Mouse (Mus musculus) heart, adult 8-10 months (tissue): ENCODE data around the gene Mfsd2a. TPM values are rescaled to one million over a fixed set of nuclear protein-coding genes. Genes with fewer than 3 reads are reported as not detected.
A peak's percentile ranks its signal among the peaks of the same experiment; 100 is the strongest.

Source experiments
- DNase-seq: peaks from one replicate; pipeline ENCODE4 v3.0.0; 2022; ENCODE audit warnings: low spot score
- total RNA-seq, 4 experiments: library from RNA; stranded (reverse); gene quantifications; 2 replicates each; pipeline ENCODE4 v1.2.4; 2022

The Mfsd2a gene
- total RNA-seq, 4 experiments from 2014 or later, result not detected

DNA sequence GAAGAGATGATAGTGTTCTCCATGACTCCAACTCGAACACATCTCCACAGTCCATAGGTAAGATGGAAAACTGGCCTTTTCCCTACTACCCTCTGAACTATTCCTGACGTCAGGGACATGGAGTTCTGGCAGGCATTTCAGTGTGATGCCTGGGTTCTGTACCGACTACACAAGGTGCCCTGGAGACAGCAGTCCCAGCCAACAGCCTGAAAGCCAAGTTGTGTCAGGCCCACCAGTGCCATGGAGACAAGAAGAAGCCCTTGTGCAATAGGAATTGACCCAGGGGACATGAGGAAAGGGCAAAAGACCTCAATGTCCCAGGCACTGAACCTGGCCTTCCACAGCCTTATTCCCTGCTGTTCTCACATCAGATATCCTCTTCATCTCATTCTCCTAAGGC, 18.8 kb upstream of the Mfsd2a start:
- DNase-seq, result no peak

DNA sequence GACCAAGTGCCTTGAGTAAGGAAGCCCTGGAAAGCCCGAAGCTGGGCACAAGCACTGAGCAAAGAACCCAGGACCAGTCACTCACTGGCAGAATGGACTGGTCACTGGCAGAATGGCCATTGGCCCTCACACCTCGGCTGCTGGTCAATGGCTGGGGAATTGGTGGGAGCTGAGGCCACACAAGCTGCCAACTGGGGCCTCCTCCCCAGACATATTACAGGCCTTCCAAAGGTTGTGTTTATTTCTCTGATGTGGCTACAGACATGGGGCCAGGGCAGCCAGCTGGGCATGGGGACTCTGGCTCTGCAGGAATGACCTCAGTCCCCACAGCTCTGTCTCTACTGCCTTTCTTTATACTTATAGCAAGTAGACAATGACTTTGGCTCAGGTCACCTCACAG, 17.9 kb upstream of the Mfsd2a start:
- no peak for DNase-seq

DNA sequence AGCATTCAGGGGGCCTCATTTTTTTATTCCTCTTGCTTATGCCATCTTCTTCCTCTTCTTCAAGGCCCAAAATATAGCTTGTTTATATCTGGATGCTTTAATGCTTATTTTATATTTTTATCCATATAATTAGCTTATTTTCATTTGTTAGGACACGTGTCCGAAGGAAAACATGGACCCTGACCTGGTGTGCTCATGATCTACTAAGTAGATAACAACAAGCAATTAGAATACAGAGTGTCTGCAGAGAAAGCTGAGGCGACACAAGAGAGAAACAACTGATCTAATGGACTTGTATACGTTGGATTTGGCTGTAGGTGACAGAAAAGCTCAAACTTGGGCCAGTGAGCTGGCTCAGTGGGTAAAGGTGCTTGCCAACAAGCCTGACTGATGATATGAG, 15.9 kb upstream of the Mfsd2a start:
- DNase-seq, result no peak

DNA sequence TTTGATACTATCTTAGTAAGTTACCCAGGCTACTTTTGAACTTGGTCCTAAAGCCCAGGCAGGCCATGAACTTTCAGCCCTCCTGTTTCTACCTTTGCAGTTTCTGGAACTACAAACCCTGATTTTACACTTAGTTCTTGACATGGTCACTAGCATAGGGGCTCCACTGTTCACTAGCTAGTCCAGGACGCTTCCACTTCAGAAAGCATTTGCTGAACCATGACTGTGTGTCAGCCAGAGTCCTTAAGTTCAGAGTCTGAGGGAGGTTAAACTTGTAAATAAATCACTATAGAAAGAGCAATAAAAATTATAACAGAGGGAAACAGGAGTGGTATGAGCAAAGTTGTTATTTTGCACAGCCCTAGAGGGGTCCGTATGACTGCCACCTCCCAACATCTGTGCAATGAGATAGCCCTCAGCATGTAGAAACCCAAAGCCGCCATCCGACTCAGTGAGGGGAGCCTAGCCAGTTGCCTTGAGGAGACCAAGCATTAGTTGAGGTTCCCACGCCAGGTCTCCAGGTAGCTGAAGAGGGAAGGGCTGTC, 14.1 kb upstream of the Mfsd2a start:
- DNase-seq, result no peak

DNA sequence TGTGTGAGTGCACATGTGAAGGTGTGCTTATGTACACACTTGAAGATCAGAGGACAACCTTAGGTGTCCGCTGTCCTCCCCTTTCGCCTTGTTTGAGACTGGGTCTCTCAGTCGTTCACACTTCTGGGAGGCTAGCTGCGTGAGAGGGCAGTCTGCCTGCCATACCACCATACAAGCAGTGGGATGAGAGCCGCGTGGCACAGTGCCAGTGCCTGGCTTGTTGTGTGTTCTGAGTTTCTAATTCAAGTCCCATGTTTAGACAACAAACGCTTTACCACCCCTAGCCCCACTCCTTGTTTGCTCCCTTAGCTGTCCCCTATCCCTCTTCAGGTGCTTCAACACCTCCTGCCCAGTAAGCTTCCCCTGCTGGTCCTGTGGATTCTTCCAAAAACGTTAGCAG, 11.1 kb upstream of the Mfsd2a start:
- no peak for DNase-seq

DNA sequence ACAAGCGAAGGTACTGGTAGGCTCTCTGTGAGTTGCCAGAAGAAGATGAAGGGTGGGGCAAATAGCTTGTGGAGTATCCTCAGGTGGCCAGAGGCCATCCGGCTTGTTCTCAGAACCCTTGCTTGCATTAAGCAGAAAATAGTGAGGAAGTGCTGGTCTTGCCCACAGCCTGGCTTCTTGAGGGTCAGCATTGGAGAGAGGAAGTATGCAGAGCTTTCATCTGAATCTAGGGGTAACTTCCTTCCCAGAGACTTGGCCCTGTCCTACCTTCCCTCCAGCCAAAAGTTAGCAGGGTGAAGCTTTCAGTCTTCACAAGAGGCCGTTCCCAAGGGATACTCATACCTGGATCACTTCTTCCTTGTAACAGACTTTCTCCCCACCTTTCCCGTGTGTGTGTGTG, 10.7 kb upstream of the Mfsd2a start:
- no peak for DNase-seq

DNA sequence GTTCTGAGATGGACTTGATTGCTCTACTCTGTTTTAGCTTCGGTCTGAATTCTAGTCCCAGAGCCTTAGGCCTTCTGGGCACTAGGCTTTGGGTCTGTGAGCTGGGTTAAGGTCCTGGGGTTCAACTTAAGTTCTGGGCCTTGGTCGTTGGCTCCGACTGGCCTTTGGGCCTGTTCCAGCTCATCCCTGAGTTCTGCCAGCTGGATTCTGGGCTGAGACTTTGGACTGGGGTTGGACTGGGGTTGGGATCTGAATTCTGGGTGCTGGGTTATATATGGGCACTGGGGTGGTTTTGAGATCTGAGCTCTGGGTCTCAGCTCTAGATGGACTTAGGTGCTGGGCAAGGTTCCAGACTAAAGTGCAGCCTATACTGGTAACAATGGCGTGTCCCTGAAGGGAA, 10.2 kb upstream of the Mfsd2a start:
- no peak for DNase-seq

DNA sequence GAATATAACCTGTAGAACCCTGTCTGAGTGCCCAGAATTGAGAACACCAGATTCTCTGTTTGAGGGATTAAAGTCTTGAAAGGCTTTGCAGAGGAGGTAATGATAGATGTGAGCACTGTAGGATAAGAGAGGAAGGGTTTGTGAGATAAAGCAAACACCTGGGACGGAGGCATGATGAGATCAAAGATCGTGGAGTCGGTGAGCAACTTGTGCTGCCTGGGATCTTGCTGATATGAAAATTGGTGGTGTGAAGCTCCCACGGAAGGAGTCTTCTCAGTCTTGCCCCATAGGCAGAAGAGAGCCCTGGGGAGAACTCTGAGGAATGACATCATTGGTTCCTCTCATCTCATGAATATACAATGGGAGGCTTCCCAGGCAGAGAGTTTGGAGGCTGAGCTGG, 7.1 kb upstream of the Mfsd2a start:
- DNase-seq, result no peak

DNA sequence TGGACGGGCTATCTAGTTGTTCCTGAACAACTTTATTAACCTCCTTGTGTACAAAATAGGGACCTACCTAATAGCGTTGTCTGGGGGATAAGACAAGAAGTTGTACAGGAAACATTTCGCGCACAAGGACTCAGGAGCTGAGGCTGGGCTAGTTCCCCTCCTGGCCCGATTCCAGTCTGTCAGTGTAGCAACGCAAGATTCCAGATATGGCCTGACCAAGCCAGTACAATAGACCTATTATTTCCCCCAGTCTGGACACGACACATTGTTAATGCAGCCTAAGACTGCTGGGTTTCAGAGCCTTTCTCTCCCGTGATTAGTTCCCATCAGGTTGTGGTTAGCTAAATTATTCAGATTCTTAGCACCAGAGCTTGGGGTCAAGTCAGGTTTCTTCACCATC, 1.8 kb upstream of the Mfsd2a start:
- no peak for DNase-seq

DNA sequence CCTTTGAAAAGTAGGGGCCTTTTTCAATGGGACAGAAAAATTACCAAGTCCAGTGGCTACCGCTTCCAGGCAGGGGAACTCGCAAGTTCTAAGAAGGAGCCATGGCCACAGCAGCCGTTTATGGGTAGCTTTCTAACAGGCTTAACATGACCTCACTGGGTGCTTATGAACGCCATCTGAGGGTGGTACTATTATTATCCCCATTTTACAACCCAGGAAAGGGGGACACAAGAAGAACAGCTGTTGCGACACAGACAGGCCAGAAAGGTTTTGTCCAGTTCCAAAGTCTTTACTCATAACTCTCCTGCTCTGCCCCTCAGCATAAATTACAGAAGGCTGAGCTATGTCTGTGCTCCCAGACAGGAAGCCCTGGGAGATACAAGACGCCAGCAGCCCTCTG, 601 bp upstream of the Mfsd2a start:
- no peak for DNase-seq

DNA sequence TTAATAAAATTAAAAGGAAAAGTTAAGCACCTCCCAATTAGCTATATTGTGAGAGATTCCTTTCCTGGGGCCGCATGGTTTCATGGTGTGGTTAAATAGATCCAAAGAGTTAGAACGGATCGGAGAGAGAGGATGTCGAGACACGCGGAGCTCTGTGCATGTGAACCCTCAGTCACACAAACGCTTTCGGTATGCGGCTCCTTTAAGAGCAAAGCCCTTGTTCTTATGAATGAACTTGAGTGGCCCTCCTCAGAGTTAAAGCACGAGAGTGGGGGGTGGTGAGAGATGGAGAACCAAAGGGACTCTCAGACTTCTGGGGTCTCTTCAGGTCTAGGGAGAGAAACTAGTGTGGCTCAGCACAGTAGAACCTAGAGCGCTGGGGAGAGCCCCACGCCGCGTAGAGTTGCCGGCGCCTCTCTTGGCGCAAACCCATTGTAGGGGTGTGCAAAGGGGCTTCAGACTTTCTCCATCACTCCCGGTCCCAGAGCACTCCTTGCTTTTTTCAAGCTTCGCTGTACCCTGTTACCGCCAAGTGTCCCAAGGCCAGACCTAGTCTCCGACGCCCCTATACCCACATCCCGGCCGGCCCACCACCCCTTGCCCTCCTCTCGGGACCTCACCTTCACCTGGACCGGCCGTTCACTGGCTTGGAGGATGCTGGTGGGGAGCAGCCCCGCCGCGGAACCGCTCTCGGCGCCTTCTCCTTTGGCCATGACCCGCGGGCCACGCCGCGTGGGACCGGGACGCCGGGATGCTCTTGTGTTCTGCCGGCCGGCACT, 478 bp downstream of the Mfsd2a start:
- no peak for DNase-seq

DNA sequence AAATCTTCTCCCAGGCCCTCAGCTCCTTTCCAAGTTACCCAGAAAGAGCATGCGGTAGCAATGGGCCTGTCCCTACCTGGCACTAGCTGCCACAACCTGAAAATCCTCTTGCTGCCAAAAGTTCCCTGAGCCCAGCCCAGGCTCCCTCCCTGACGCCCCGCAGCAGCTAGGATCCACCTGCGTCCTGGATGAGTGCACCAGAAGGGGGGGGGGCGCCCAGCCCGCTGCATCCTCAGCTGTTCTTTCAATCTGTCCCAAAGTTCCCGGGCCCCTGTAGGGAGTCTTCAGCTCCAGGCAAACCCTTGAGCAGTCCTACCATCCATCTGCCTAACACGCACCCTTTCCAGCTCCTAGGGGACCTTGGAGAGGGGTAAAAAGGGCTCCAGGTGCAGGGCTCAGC, 1.2 kb downstream of the Mfsd2a start:
- no peak for DNase-seq

DNA sequence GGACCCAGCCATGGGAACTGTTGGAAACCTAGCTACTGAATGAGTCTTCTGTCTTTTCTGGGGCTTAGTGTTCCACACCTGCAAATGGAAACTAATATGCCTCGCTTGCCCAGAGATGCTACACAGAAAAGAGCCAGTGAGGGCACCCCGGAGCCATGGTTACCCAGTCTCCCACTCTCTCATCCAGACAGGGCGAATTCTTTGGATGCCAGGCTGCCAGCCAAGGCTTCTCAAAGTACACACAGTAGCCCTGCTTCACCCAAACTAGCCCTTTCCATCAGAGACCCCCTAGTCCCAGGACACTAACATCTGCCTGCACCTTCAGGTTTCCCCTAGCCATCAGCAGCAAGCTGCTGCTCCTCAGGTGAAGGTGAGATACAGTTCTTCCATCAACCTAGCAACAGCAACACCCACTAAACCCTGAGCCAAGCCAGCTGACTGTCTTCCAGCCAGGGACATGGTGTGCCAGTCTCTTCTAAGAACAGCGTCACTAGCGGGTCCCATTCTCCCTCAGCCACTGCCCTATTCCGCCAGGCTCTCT, 2.4 kb downstream of the Mfsd2a start:
- peak; percentile 20 for DNase-seq

DNA sequence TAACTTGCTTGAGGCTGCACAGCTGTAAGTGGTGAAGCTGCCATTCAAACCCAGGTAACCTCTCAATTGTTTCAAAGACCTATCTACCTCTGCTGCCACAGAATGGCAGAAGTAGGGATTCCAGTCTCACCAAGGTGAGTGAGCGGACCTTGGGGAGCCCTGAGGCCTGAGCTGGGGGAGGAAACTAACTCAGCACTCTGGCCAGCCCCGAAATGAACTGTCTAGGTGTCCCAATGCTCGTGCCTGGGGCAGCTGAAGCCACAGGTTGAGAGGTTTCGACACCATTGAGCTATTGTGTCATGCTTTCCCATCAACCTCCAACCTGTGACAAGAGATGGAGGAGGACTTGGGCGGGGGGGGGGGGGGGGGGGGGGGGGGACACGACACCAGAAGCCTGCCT, 4.7 kb downstream of the Mfsd2a start:
- DNase-seq, result no peak

DNA sequence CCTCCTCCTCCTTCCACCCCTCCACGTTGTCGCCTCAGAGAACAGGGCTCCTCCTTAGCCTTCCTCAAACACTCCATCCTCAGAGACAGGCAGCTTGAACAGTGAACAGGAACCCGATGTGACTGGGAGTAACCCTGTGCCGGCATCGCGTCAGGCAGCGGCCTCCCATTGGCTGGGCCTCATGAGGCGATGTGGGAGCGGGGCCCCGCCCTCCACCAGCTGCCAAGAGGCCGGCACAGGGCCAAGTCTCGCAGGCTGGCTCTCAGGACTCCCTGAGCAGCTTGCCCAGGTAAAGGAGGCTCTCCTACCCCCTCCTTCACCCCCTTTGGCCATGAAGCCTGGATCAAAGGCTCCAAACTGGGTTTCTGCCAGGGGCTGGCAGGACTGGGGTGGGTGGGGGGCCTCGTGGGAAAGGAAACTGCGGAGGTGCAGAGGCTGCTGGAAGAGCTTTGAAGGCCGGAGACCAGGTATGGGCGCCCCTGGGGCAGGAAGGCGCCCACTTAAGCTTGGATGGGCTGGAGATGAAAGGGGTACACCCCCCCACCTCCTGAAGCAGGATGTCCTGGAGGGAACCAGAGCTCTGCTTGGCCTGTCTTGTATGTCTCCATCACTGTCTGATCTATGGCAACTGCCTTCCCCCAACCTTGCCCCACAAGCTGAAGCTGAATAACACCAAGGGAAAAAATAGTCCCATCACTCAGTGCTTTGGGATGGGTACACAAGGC, 5.4 kb downstream of the Mfsd2a start:
- peak; percentile 50 for DNase-seq

DNA sequence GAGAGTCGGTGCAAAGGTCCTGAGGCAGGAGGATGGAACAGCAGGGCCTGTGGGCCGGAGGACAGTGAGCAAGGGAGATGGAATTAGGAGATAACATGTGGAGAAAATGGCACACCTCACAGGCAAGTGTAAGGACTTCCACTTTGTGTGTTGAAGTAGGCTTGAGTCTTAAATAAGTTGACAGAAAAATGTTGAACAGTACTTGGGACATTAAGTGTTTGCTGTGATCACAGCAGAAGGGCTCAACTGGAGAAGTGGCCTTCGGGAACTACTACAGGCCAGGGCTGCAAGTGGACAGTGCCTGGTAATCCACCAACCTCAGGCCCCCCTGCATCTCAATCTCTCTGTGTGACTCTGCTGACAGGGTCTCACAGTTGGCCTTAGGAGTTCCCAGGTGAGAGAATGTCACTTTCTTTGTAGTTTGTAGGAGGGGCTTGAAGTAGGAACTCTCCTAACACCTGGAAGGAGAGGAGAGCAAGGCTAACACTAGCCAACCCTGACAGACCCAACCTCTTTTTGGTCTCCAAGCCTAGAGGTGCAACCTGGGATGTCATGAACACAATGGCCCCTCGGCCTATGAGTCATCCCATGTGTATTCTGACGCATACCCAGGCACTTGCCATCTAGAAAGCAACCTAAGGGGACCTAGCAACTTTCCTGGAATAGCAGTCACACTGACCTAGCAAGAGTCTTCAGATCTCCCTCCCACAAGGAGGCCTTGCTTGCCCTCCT, 6.1 kb downstream of the Mfsd2a start:
- no peak for DNase-seq

DNA sequence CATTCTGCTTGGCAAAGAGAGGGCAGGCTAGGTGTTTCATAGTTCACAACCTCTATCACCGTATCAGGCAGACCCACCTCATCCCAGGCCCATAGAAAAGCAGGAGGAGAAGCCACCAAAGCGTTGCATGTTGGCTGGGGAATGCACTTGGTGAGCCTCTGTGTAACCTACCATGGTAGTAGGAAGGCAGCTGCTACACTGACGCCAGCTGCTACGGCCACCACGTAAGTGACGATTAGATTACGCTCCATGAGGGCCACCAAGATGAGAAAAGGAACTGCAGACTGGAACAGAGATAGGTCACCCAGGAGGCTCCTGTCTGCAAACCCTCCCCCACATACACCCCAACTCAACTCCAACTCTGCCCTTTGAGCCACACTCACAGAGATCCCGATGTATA, 11.9 kb downstream of the Mfsd2a start:
- DNase-seq, result no peak

DNA sequence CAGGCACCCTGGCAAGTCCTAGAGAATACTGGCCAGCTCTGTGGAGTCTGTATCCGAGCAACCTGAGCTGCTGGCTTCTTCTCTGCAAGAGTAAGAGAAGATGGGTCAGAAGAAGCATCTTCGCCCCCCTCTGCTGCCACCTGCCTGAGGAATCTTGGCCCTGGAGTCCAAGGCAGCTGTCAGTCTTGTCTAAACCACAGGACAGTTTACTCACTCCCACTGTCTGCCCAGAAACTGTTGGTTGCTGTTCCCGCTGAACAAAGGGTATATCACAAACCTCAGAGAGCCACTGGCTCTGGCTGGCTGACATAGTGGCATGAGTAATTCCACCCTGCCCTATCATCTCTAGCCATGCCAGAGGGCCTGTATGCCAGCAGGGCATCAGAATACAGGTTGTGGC, 13.8 kb downstream of the Mfsd2a start:
- DNase-seq, result no peak

DNA sequence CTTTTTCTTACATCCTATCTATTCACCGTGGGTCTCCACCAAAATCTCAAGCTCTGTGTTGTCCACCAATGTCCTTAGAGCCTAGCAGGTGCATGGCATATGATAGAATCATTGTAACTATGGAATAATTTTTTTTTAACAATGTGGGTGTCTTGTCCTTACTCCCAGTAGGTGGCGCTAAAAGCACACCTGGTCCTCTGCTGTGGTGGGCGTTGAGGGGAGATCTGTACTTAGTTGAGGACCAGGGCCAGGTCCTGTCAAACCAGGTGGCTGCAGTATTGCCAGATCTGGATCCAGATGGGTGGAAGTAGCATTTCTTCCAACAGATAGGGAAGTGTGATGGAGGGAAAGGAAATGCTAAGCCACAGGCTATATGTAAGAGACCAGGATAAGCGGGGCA, 16.6 kb downstream of the Mfsd2a start:
- no peak for DNase-seq

DNA sequence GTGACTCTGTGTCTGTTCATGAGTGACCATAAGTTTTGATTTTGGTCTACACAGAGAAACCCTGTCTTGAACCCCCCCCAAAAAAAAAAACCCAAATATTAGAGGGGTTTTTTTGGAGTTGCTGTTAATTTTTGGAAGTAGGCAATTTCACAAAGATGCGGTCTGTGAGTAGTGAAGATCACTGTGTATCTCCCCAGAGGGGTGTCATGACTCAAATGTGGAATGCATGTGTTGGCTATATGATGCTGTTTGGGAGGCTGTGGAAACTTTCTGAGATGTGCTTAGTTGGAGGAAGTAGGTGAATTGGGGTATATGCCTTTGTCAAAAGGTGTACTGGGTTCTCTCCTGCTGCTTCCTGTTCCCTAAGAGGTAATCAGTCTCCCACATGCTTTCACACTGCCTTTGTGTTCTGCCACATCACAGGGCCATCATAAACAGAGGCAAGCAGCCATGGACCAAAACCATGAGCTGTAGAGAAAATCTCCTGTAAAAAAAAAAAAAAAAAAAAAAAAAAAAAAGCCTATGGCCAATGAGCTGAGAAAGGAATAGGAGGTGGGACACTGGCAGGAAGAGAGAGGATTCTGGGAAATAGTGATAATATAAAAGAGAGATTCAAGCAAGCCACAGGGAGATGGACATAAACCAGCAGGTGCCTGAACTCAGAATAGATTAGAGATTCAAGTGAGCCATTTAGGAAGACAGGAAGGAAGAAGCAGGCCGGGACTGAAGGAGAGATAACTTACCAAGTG, 21.8 kb downstream of the Mfsd2a start:
- no peak for DNase-seq

DNA sequence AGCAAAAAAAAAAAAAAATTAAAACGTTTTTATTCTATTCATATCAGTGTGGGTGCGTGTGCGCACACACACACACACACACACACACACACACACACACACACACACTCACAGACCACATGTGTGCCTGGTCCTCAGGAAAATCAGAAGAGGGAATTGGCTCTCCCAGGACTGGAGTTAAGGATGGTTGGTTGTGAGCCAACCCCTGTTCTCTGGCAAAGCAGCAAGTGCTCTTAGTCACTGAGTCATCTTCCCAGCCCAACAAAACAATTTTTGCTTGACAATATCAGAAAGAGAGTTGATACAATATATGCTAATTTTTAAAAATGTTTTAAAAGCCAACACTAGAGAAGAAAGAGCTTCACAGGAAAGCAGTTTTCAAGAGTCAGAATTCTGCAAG, 23.5 kb downstream of the Mfsd2a start:
- no peak for DNase-seq
